Mouse (Mus musculus): ENCODE results near the gene Cd68. TPM values are rescaled to one million over a fixed set of nuclear protein-coding genes. Genes with fewer than 3 reads are reported as not detected.

Gene Cd68
- polyA plus RNA-seq, 1 experiment from 2014 or later, result 7.1 TPM

MicroRNAs within 50 kb of the gene (microRNA counts, 519-probe panel; counts per million panel counts)
- not detected for microRNA mmu-miR-1934
- 2,729 counts per million, percentile 7 among the panel's probes with 10 or more counts for microRNA mmu-miR-467f

Small RNAs within 50 kb of the gene (microRNA-seq; reads per million reads assigned to microRNA genes)
- gene Mir1934, result 3.9 reads per million, percentile 15 among the genes with 10 or more reads in this experiment
- not detected for gene Mir467f

Other genes starting within 250 kb of the Cd68 start
- 1.9 and 2.3 TPM in 2 replicates for gene Dnah2, start 117.0 kb downstream of the Cd68 start, polyA plus RNA-seq (2016; fragmentation: Nextera tagmentation; extraction: Ambion mirVana)
- 78.3 and 84.6 TPM in 2 replicates for gene Efnb3, start 105.9 kb downstream of the Cd68 start, polyA plus RNA-seq (2016; fragmentation: Nextera tagmentation; extraction: Ambion mirVana)
- gene Wrap53, start 85.9 kb downstream of the Cd68 start, polyA plus RNA-seq (2016; fragmentation: Nextera tagmentation; extraction: Ambion mirVana), result 29.6 and 33.2 TPM in 2 replicates
- 109 and 117 TPM in 2 replicates for gene Trp53, start 85.8 kb downstream of the Cd68 start, polyA plus RNA-seq (2016; fragmentation: Nextera tagmentation; extraction: Ambion mirVana)
- gene Atp1b2, start 60.2 kb downstream of the Cd68 start, polyA plus RNA-seq (2016; fragmentation: Nextera tagmentation; extraction: Ambion mirVana), result 11.4 and 15.2 TPM in 2 replicates
- gene Shbg, start 48.2 kb downstream of the Cd68 start, polyA plus RNA-seq (2016; fragmentation: Nextera tagmentation; extraction: Ambion mirVana), result not detected in 2 replicates
- gene Sat2, start 44.1 kb downstream of the Cd68 start, polyA plus RNA-seq (2016; fragmentation: Nextera tagmentation; extraction: Ambion mirVana), result 22.3 and 23.5 TPM in 2 replicates
- gene Fxr2, start 33.2 kb downstream of the Cd68 start, polyA plus RNA-seq (2016; fragmentation: Nextera tagmentation; extraction: Ambion mirVana), result 59.2 and 67.1 TPM in 2 replicates
- gene Sox15, start 10.8 kb downstream of the Cd68 start, polyA plus RNA-seq (2016; fragmentation: Nextera tagmentation; extraction: Ambion mirVana), result not detected in 2 replicates
- gene Mpdu1, start 3.5 kb downstream of the Cd68 start, polyA plus RNA-seq (2016; fragmentation: Nextera tagmentation; extraction: Ambion mirVana), result 79.4 and 79.9 TPM in 2 replicates
- 608 and 698 TPM in 2 replicates for gene Eif4a1, start 6.3 kb upstream of the Cd68 start, polyA plus RNA-seq (2016; fragmentation: Nextera tagmentation; extraction: Ambion mirVana)
- gene Senp3, start 15.9 kb upstream of the Cd68 start, polyA plus RNA-seq (2016; fragmentation: Nextera tagmentation; extraction: Ambion mirVana), result 108 and 113 TPM in 2 replicates
- gene Tnfsf13, start 19.6 kb upstream of the Cd68 start, polyA plus RNA-seq (2016; fragmentation: Nextera tagmentation; extraction: Ambion mirVana), result 0.41 and 0.77 TPM in 2 replicates
- 2.2 and 2.9 TPM in 2 replicates for gene Tnfsf12, start 29.7 kb upstream of the Cd68 start, polyA plus RNA-seq (2016; fragmentation: Nextera tagmentation; extraction: Ambion mirVana)
- 0.65 and 1.3 TPM in 2 replicates for gene Tnfsfm13, start 29.9 kb upstream of the Cd68 start, polyA plus RNA-seq (2016; fragmentation: Nextera tagmentation; extraction: Ambion mirVana)
- 32.0 and 37.1 TPM in 2 replicates for gene Polr2a, start 92.5 kb upstream of the Cd68 start, polyA plus RNA-seq (2016; fragmentation: Nextera tagmentation; extraction: Ambion mirVana)
- 0.18 and 0.27 TPM in 2 replicates for gene Slc35g3, start 95.8 kb upstream of the Cd68 start, polyA plus RNA-seq (2016; fragmentation: Nextera tagmentation; extraction: Ambion mirVana)
- gene Zbtb4, start 99.8 kb upstream of the Cd68 start, polyA plus RNA-seq (2016; fragmentation: Nextera tagmentation; extraction: Ambion mirVana), result 2.0 TPM in 2 replicates
- 1.3 and 1.7 TPM in 2 replicates for gene Chrnb1, start 129.8 kb upstream of the Cd68 start, polyA plus RNA-seq (2016; fragmentation: Nextera tagmentation; extraction: Ambion mirVana)
- 2.7 and 2.9 TPM in 2 replicates for gene Fgf11, start 135.7 kb upstream of the Cd68 start, polyA plus RNA-seq (2016; fragmentation: Nextera tagmentation; extraction: Ambion mirVana)
- 0.42 and 1.2 TPM in 2 replicates for gene Tmem102, start 139.5 kb upstream of the Cd68 start, polyA plus RNA-seq (2016; fragmentation: Nextera tagmentation; extraction: Ambion mirVana)
- gene Gm39566, start 149.1 kb upstream of the Cd68 start, polyA plus RNA-seq (2016; fragmentation: Nextera tagmentation; extraction: Ambion mirVana), result not detected in 2 replicates
- not detected in 2 replicates for gene Spem2, start 152.3 kb upstream of the Cd68 start, polyA plus RNA-seq (2016; fragmentation: Nextera tagmentation; extraction: Ambion mirVana)
- 0.46 TPM in 1 of 2 replicates, not detected in the other for gene Spem1, start 156.0 kb upstream of the Cd68 start, polyA plus RNA-seq (2016; fragmentation: Nextera tagmentation; extraction: Ambion mirVana)
- 14.2 and 14.6 TPM in 2 replicates for gene Nlgn2, start 171.6 kb upstream of the Cd68 start, polyA plus RNA-seq (2016; fragmentation: Nextera tagmentation; extraction: Ambion mirVana)
- gene Tmem256, start 172.4 kb upstream of the Cd68 start, polyA plus RNA-seq (2016; fragmentation: Nextera tagmentation; extraction: Ambion mirVana), result 284 and 302 TPM in 2 replicates
- 62.9 and 70.1 TPM in 2 replicates for gene Plscr3, start 180.2 kb upstream of the Cd68 start, polyA plus RNA-seq (2016; fragmentation: Nextera tagmentation; extraction: Ambion mirVana)
- gene Tnk1, start 192.6 kb upstream of the Cd68 start, polyA plus RNA-seq (2016; fragmentation: Nextera tagmentation; extraction: Ambion mirVana), result 0.19 and 0.21 TPM in 2 replicates
- gene Tmem95, start 211.9 kb upstream of the Cd68 start, polyA plus RNA-seq (2016; fragmentation: Nextera tagmentation; extraction: Ambion mirVana), result not detected in 2 replicates
- gene Kctd11, start 215.3 kb upstream of the Cd68 start, polyA plus RNA-seq (2016; fragmentation: Nextera tagmentation; extraction: Ambion mirVana), result 2.7 and 3.3 TPM in 2 replicates
- gene Acap1, start 229.4 kb upstream of the Cd68 start, polyA plus RNA-seq (2016; fragmentation: Nextera tagmentation; extraction: Ambion mirVana), result 0.50 and 0.73 TPM in 2 replicates
- gene 2810408A11Rik, start 234.8 kb upstream of the Cd68 start, polyA plus RNA-seq (2016; fragmentation: Nextera tagmentation; extraction: Ambion mirVana), result 21.8 and 23.2 TPM in 2 replicates
- 17.4 and 19.3 TPM in 2 replicates for gene Neurl4, start 234.9 kb upstream of the Cd68 start, polyA plus RNA-seq (2016; fragmentation: Nextera tagmentation; extraction: Ambion mirVana)
- 93.1 and 97.6 TPM in 2 replicates for gene Gps2, start 247.7 kb upstream of the Cd68 start, polyA plus RNA-seq (2016; fragmentation: Nextera tagmentation; extraction: Ambion mirVana)